Mouse (Mus musculus) c-Kit-positive CD71-positive TER-119-positive erythroid progenitor cells, embryonic 14.5 days (primary cell): ENCODE data around the gene Col24a1.
A peak's percentile ranks its signal among the peaks of the same experiment; 100 is the strongest.
"Not testable (repeated sequence)": the region's sequence is repeated elsewhere in the genome, so short reads cannot be mapped to it uniquely, and the experiment has no call there.

Source experiments
- DNase-seq: peaks from one replicate; pipeline ENCODE4 v3.0.0-alpha.2; 2013; ENCODE audit warnings: low spot score

Col24a1 gene

DNA sequence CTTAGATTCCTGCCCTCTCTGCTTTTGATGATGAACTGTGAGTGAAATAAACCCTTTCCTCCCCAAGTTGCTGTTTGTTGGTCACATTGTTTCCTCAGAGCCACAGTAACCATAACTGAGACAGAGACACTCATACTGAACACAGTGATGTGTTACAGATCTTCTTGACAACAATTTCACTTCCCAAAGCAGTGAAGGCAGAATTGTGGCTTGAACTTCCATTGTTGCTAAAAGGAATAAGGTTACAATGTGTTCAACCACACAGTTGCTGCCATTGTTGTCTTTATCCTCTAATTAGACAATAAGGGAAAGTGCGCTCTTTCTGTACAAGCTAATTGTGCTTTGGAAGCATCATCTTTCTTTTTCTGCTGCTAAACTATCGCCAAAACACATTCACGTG, 61.7 kb downstream of the Col24a1 start:
- no peak for DNase-seq

DNA sequence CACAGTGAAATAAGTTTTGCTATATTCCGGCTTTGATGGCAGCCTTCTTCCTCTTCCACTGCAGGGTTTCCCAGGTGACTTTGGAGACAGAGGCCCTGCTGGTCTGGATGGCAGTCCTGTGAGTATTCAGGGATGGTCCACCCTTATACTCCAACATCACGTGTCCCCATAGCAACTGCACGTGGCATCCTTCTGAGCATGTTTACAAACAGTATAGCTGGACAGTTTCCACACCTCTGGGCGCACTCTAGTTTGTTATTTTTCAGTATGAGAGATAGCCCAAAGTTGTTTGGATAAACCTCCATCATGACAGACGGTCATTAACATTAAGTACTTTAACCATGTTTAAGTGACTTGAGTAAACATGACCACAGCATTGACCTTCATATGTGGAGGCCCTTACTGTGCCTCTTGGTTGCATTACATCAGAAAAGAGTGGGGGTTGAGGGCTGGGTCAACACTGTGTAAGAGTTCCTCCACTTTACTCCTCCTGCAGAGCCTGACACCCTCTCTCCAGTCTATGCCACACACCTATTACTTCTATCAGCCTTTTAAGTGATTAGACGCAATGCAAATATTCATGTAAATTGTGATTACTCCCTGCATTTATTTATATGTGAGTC, 64.7 kb downstream of the Col24a1 start:
- DNase-seq: no peak

DNA sequence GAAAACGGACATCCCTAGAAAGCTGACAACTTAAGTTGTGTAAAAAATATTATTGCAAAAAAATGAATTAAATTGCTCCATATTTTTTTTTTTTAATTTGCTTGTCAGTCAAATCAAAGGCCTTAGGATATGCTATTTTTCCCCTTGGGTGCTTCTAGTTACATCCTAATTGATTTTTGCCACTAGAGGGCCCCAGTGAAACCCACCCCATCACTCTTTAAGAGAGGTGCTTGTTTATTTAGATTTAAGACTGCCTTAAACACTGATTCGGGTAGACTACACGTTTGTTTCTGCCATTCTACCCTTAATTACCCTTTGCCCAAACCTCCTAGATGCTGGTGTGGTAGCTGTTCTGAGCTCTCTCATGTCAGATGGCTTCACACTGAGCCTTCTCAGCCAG, 73.0 kb downstream of the Col24a1 start:
- DNase-seq: no peak

DNA sequence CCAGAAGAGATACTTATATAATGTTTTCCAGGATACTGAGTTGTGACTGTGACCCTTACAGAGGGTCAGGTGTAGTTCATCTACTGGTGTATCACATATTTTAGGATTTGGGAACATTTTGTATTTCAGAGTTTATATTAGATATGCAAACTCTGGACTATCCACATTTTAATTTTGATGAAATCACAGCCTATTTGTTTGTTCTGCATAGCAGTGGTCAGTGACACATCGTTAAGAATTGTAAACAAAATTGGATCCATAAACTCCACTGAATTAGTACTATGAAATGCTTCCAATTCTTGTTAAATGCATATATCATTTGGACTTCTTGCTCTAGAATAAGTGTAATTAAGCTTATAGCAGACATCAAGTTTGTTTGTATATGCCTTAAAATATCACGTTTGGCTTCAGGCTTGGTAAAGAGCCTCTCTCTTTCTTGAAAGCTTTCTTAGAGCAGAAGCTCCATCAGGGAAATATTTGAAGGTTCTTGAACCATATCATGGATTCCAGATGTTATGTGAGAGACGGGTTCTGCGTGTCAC, 75.0 kb downstream of the Col24a1 start:
- no peak for DNase-seq

DNA sequence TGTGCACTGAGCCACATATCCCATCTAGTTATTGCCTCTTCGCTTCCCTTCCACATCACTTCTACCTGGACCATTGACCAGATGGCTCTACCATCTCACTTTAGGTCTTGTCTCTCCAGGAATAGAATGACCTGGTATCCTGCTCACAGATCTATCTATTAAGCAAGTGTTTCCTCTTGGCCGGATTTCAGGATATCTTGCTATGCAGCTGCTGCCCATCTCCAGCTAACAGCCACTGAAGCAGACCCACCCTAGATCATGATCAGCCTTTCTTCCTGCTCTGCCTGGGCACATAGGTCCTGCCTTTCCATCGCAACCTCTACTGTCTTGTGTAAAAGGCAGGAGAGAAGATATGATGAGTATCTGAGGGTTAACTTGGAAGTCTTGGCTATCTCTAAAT, 84.0 kb downstream of the Col24a1 start:
- no peak for DNase-seq

DNA sequence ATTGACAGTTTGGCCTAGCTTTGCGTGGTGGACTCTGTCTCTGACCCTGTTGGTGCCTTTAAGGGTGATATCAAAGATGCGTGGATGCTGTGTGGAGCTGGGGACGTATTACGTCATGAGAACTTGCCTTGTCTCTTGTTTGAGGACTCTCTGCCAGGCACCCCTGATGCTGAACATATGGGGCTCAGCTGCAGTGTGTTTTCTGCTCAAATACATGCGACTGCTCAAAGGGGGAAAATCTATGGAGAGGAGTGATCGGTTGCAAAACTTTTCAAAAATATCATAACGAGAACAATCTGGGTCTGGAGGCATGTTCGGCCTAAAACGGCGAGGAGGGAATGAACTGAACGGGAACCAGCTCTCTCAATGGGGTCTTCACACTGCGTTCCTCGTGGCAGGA, 90.8 kb downstream of the Col24a1 start:
- DNase-seq: no peak

DNA sequence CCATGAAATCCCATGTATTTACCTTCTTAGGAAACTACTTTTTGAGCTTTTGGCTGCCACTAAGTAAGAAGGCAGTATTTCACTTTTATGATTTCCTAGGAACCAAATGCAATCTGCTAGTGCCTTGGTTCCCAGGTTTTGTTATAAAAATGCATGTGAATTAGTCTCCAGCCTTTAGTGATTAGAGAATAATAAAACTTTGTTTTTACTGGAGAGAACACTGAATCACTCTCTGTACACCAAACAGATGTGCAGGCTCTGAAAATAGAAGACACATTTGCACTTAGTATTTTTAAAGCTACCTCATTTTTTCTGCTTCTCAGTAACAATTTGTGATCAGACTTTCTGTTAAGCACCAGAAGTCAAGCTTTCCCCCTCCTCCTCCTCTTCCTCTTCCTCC, 94.2 kb downstream of the Col24a1 start:
- DNase-seq: no peak

DNA sequence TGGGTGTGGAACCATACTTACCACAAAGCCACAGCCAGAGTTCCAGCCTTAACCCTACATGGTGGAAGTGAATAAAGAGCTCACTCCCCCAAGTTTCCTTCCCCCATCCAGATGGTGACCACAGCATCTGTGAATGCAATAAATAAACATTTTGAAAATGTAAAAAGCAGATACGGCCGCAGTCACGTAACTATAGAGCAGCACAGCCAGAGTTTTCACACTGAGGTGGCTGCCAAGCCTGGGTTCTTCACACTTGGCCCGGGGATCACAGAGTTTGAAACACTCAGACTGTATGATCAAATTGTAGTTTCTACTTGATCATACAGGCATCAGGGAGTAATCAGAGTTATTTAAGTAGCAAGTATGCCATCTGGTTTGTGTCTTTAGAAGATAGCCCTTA, 98.4 kb downstream of the Col24a1 start:
- DNase-seq: no peak

DNA sequence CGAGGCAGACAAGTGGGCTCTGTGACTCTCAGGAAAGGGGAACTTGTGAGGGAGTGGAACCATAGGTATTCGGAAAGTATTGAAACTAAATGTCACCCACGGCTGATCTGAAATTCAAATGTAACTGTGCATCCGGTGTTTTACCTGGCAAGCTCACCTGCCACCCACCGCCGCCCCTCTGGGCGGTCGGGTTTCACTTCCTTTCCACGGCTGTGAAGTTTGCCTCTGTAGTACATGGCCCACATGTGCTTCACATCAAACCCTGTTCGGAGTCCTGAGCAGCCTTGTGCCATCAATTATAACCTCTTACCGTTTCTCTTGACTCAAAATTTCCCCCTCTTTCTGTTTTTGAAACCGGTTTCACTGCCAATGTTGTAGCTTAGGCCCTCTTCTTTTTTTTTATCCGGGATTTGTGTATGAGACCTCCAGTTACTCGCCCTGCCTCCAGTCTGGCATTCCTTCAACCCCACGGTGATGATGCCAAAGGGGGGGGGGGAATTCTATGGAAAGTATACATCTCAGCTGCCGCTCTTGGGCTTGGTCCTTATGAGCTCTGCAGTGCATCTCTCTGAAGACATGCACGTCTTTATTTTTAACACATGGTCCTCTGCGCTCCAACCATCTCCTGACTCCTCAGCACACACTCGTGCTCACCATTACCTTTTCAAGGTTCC, 99.9 kb downstream of the Col24a1 start:
- DNase-seq: no peak

DNA sequence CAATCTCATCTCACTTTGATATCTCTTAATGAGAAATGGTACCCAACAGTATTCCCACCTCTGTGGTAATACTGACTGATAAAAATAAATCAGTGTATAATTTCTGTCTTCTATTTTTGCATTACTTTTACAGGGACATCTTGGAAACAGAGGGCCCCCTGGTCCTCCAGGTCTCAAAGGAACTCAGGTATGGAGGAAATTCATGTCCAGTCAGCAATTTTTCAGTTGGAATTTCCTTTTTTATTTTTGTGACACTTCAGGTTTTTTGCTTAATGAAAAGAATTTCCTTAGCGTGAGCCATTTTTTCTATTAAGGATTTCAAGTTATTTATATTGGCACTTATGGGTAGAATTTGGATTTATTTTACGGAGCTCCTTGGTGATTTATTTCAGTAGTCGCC, 106.9 kb downstream of the Col24a1 start:
- DNase-seq: no peak

DNA sequence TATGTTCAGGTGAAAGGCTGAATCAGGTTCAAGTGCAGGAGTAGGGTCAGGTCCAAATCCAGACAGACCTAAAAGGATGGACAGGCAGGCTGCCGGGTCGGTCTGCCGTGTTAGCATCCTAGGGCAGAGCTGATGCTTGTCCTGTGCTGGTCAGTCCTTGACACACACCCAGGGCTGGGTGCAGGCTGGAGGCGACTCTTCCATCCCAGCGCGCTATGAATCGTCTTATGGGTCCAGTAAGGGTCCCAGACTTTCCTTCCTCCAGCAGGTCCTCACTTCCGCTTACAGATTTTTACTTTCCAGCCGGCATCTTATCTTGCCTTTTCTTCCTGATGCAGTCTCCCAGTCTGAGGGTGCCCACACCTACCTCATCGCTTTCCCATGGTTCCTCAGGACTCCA, 110.0 kb downstream of the Col24a1 start:
- DNase-seq: no peak

DNA sequence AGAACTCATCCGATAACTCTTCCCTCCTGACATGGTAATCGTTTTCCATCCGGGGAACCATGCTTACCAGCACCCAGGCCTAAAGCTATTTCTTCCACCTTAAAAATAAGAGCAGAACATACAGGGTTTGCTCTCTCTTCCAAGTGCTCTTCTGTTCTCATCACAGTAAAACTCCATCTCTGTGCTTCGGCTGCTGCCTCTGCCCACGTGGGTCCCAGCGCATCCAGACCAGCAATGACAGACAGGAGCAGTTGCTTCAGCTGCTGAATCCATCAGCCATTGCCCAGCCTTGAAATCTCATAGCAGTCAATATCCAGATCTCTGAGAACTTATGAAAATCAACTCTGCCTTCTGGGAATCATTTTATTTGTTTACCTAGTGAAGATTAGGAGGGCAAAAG, 110.7 kb downstream of the Col24a1 start:
- DNase-seq: no peak

DNA sequence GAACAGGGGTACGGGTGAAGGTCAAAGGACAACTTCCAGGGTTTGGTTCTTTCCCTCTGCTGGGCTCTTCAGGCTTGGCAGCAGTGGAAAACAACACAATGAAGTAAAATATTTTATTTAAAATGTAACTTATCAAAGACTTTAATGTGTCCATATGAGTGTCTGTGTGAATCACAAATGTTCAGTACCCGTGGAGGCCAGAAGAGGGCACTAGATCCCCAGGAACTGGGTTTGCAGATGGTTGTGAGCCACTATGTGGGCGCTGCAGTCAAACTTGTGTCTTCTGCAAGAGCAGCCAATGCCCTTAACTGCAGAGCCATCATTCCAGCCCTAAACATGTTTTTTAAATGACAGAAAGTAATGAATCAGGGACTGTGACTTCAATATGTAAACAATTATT, 115.8 kb downstream of the Col24a1 start:
- peak; percentile 13 for DNase-seq

DNA sequence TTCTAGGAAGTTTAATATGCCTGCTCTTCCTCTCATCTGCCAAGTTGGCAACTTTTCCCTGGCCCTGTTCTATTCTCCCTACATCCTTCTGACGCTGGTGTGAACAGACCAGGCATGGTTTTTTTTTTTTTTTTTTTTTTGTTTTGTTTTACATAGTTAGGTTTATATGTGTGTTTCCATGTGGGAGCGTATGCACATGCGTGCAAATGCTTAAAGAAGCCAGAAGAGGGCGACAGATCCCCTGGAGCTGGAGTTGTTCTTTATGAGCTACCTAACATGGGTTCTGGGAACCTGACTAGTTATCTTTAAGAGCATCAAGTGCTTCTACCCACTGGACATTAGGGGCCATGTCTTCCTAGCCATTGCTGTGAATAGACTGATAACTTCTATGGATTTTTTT, 119.9 kb downstream of the Col24a1 start:
- DNase-seq: peak; percentile 8

DNA sequence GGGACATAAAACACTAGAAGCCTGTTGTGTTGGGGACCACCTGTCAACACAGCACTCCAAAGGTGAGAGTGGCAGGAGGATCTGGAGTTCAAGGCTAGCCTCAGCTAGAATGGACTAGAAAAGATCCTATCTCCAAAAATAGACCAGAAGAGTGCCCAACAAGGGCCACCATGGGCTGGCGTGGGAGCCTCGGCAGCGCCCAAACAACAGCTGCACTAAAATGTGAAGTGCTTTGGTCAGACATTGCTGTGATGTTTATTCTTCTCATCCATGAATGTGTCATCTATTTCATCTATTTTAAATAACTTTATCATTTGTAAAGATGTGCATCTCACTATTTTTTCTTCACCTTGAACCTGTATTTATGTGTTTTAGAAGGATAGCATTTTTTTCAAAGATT, 122.1 kb downstream of the Col24a1 start:
- no peak for DNase-seq

DNA sequence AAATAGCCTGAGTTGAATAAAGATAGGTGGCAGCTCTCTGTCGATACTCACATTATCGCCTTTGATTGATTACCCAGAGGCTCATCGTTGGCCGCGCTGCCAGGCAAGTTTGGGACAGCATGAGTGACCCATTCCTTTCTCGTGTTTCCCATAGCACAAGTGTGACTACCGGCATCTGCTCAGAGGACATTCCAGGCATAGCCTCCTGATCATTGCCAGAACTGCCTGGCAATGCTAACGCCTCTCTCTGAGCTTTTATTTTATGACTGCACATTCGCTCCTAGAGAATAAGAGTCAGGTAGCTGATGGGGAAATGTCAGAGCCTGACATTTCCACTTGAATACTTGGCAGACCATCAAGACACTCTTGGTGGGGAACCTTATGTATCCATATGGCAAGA, 125.5 kb downstream of the Col24a1 start:
- no peak for DNase-seq

DNA sequence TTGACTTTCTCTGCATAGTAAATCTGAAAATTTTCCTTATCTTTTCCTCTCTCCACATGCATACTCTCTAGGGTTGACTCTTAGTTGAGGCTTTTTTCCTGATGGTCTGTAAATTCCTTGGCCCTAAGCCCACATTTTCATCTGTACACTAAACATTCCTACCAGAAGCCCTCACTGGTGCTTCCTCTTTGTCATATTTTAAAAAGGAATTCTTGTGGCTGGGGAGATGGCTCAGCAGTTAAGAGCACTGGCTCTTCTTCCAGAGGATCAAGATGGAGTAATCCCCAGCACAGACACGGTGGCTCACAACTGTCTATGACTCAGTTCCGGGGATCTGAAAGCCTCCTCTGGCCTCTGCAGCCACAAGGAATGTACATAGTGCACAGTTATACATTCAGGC, 128.1 kb downstream of the Col24a1 start:
- no peak for DNase-seq

DNA sequence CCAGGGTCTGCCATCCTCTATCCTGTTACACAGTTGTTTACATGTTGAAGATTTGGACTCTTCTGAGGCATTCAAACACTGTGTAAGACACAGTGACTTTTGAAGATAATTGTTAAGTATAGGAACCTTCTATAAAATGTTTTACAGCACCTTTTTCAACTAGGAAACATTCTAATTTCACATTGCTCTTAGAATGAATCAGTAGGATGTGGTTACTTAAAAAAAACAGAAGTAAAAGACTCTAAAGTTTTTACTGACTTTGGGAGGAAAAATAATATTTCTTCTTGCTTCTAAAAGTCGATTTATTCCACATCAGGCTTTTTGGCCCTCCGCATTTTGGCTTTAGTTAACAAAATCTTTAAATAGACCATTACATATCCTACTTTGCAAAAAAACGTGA, 129.8 kb downstream of the Col24a1 start:
- DNase-seq: no peak

DNA sequence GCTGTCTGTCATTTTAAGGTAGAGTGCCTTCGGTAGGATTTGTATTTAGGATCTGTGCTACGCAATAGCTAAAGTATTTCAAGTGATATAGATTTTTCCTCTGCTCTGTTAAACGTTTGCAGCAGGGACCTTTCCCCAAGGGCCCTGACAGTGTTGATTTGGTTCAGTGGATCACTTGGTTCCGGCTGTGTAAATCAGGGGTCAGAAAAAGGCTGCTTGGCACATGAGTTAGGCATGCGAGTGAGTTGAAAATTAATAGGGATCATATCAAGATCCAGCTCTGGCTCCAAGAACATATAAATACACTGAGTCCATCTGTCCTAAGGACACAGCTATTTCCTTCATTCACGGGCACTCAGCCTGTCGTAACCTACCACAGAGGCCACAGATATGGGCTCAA, 146.1 kb downstream of the Col24a1 start:
- DNase-seq: no peak

DNA sequence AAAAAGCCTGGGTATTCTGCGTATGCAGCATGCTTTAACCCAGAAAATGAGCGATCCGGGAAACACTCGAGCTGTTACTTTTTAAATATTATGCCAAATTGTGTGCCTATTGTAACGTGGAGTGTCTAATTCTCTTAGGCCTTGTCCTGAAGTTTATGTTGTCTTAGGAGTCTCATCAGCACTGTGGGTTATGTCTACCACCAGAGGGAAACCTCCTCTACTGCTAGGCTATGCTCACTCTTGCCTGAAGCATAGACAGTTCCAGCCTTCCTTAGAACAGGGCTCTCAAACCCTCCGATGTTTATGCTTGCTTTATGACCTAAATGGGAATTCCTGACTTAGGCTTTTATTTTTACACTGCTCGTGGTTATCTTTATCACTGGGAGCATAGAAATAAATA, 146.8 kb downstream of the Col24a1 start:
- DNase-seq: no peak

DNA sequence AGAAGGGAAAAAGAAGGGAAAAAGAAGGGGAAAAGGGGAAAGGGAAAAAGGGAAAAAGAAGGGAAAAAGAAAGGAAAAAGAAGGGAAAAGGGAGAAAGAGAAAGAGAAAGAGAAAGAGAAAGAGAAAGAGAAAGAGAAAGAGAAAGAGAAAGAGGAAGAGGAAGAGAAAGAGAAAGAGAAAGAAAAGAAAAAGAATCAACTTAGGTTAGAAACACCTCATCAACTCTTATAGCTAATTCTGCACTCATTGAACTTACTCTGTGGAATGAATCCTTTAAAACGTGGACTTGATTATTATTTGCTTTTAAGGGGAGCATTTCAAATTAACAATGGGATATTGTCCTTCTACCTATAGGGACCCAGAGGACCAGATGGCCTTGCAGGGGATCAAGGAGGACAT, 148.7 kb downstream of the Col24a1 start:
- DNase-seq: no peak

DNA sequence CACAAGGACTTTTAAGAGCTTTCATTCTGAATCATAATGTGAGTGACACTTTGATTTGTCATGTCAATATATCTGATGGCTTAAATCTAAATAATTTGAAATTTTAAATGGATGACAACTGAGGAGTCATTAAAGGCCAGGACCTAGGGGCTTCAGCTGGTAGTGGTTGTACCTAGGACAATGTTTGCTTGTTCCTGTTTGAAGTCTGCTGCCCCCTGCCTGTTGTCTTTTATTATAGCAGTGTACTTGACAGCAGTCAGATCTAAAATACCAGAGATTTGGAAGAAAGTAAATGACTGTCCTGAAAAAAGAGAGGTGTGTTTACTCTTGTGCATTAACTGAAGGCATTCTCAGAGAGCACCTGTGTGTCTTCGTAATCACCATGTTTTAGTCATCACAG, 150.0 kb downstream of the Col24a1 start:
- no peak for DNase-seq

DNA sequence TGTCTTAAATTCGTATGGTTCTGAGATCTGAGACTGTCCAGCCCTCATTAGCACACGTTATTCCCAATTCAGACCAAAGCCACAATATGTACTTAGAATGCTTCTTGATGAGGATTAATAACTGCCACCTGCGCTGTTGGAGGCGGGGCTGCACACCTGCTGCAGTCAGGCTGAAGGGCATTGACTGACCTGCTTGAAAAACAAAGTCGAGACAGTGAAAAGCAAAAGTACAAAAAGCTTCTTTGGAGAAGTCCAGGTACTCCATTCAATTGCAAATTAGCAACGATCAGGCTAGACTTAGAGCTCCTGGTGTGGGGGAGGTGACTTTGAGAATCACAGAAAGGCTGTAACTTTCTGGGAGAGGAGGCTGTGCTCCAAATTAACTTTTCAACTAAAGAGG, 150.9 kb downstream of the Col24a1 start:
- not testable (repeated sequence) for DNase-seq

DNA sequence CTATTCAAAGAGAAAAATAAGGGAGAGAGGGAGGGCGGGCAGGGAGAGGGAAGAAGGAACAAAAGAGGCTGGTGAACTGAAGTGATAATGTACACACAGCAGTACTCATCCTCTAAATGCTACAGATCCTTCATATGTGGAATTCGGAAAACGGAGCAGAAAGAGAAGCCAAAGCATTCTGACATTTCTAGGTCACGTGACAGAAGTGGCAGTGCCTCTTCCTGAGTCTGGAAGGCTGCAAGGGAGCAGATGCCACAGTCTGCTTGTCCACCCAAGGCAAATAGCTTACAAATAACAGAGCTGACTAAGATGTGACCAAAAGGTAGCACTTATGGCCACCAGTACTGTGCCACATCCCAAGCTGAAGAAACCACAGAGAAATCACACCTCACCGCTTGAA, 164.8 kb downstream of the Col24a1 start:
- DNase-seq: no peak
